Mouse (Mus musculus) ES-Bruce4 (cell line): Measurements from ENCODE around the gene Dmbx1. TPM values are rescaled to one million over a fixed set of nuclear protein-coding genes. Genes with fewer than 3 reads are reported as not detected.
A peak's percentile ranks its signal among the peaks of the same experiment; 100 is the strongest.

ENCODE experiments used
- H3K27ac ChIP-seq: 2 replicates; pipeline ENCODE4 v1.5.1; 2012; ENCODE audit warnings: low read length, inconsistent platforms; ENCODE audit not compliant: insufficient read depth
- H3K27me3 ChIP-seq: 2 replicates; pipeline ENCODE4 v1.6.1; 2012; ENCODE audit warnings: mild to moderate bottlenecking, low read length, inconsistent platforms; ENCODE audit not compliant: control insufficient read depth, poor library complexity, insufficient read depth, severe bottlenecking
- H3K36me3 ChIP-seq: 2 replicates; pipeline ENCODE4 v1.6.1; 2012; ENCODE audit warnings: inconsistent platforms, mild to moderate bottlenecking, low read length, moderate library complexity; ENCODE audit not compliant: control insufficient read depth, poor library complexity, insufficient read depth, severe bottlenecking
- H3K4me1 ChIP-seq: one replicate; pipeline ENCODE4 v1.8.1; 2011; ENCODE audit warnings: low read length; ENCODE audit not compliant: control insufficient read depth, insufficient read depth
- H3K4me3 ChIP-seq: 2 replicates; pipeline ENCODE4 v1.5.1; 2011; ENCODE audit warnings: low read depth, mild to moderate bottlenecking, low read length
- H3K9ac ChIP-seq: 2 replicates; pipeline ENCODE4 v1.6.1; 2012; ENCODE audit warnings: low read depth, mild to moderate bottlenecking, inconsistent platforms; ENCODE audit not compliant: poor library complexity, severe bottlenecking
- H3K9me3 ChIP-seq: replicated peaks from 2 replicates; pipeline ENCODE4 v1.6.1; 2012; ENCODE audit warnings: mild to moderate bottlenecking, low read length, inconsistent platforms; ENCODE audit not compliant: control insufficient read depth, poor library complexity, insufficient read depth, severe bottlenecking
- CTCF ChIP-seq: IDR thresholded peaks from one replicate; pipeline ENCODE4 v1.8.1; 2011; ENCODE audit warnings: low read depth, low read length
- EP300 ChIP-seq: IDR thresholded peaks from 2 replicates; pipeline ENCODE4 v1.6.1; 2011; ENCODE audit warnings: low read depth, low read length; ENCODE audit not compliant: insufficient read depth
- POLR2A ChIP-seq: IDR thresholded peaks from one replicate; pipeline ENCODE4 v1.8.1; 2011; ENCODE audit warnings: low read length; ENCODE audit not compliant: insufficient read depth
- polyA plus RNA-seq: library from polyadenylated mRNA; stranded (reverse); fragments of >200 nt; gene quantifications from 2 replicates; pipeline ENCODE4 v1.2.4, GENCODE M21; 2011; ENCODE audit warnings: low read depth; ENCODE audit not compliant: missing spikeins, insufficient read depth, insufficient read length

The Dmbx1 gene
- polyA plus RNA-seq, 1 experiment, result 0.88 TPM

DNA sequence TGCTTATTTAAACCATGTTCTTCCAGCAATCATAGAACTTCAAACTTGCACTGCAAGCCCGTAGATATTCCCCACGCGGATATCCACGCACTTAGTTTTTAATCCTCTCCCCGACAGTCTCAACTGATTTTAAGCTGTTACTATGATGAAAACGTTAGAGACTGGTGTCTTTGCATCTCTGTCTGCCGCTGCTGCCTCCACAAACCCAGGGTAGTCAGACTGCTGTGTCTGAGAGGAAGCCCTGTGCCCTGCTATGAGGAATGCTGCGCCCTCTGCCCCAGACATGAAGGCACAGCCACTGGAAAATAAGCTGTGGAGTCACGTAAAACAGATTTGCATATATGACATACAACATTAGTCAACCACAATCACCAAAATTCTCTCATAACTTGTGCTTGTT is 60.9 kb downstream of the Dmbx1 start:
- no peak overlapping the region for H3K4me3 ChIP-seq
- no peak overlapping the region for H3K9ac ChIP-seq
- H3K27ac ChIP-seq, result no peak overlapping the region
- no peaks in the 10 kb centered on the region for H3K36me3 ChIP-seq
- no peaks in the 10 kb centered on the region for H3K27me3 ChIP-seq
- H3K4me1 ChIP-seq, result peaks cover 2% of the 10 kb centered on the region
- TF ChIP-seq POLR2A (no peak), CTCF (no peak), EP300 (no peak)
- H3K9me3 ChIP-seq, result no peaks in the 10 kb centered on the region

DNA sequence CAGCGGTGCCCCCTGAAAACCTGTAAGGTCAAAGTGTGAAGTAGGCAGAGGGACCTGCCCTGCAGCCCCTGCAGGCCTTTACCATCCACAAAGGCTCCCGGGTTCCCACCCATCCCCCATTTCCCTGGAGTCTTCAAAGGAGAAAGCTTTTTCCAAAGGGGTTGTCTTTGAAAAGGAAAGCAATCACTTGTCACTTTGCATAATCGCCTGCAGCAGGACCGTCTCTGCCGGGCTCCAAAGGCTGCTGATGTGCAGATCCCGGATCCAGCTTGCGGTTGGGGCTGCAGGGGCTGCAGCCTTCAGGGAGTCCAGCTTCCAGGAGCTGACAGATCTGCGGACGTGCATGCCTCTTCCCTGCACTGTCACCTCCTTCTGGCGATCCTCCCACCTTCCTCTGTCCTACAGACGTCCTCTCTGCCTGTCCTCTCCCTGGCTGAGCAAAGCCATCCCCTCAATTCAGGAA is 61.5 kb downstream of the Dmbx1 start:
- H3K4me1 ChIP-seq, result peaks cover 2% of the 10 kb centered on the region
- no peak overlapping the region for H3K27ac ChIP-seq
- TF ChIP-seq CTCF, result no peak
- peak; percentile 36; the same call in 1 of the 2 replicates for TF ChIP-seq EP300
- no peak for TF ChIP-seq POLR2A
- no peak overlapping the region for H3K4me3 ChIP-seq
- no peaks in the 10 kb centered on the region for H3K36me3 ChIP-seq
- no peaks in the 10 kb centered on the region for H3K9me3 ChIP-seq
- no peak overlapping the region for H3K9ac ChIP-seq
- H3K27me3 ChIP-seq, result no peaks in the 10 kb centered on the region

DNA sequence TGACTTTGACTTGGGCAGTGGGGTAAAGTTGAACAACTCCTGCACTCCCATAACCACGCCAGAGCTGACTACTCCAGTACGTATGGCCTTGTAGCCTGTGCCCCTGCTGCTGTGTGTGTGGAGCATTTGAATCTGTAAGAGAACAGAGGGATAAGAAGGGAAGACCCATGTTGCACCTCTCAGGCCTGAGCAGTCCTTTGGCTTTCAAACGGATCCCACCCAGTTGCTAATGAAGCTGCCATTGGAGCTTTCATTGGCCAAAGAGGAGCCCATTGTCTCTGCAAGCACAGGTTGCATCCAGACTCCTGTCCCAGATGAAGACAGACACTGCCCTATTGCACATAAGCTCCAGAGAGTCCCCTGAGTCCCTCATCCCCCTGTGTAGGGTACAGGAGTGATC is 66.5 kb downstream of the Dmbx1 start:
- no peak overlapping the region for H3K27ac ChIP-seq
- H3K4me1 ChIP-seq, result no peaks in the 10 kb centered on the region
- no peak overlapping the region for H3K4me3 ChIP-seq
- H3K9me3 ChIP-seq, result no peaks in the 10 kb centered on the region
- H3K36me3 ChIP-seq, result no peaks in the 10 kb centered on the region
- no peaks in the 10 kb centered on the region for H3K27me3 ChIP-seq
- no peak overlapping the region for H3K9ac ChIP-seq
- TF ChIP-seq EP300, result no peak
- TF ChIP-seq CTCF, result no peak
- no peak for TF ChIP-seq POLR2A

DNA sequence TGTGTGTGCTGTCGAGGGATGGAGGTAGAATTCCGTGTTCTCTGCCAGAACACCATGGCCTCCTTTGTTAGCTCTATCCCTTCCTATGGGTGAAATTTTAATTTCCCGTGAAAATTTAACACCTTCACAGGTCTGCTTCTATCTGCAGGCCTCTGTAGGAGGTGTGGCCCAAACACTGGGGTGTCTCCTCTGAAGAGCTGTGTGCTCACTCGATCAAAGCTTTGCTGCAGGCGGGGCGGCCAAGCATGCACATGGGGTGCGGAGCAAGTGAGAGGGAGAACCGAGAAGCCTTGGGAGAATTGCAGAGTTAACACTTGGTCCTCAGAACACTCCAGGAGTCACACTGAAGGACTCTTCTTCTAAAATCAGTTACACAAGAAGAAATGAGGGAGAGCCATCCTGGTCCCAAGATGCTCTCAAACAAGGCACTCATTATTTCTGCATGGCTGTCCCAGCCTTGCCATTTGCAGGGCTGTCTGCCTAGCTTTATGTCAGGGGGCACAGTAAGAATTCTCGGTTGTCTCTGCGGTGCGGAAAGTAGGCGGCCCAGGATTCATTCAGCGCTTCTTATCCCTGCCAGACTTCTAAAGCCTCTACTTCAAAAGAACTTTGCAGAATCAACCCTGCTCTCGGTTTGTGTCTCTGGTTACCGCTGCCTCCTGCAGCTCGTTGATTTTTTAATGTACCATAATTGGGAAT is 70.1 kb downstream of the Dmbx1 start:
- H3K4me3 ChIP-seq, result no peak overlapping the region
- TF ChIP-seq POLR2A (no peak), CTCF (no peak), EP300 (no peak)
- no peak overlapping the region for H3K27ac ChIP-seq
- no peaks in the 10 kb centered on the region for H3K27me3 ChIP-seq
- no peaks in the 10 kb centered on the region for H3K36me3 ChIP-seq
- no peaks in the 10 kb centered on the region for H3K9me3 ChIP-seq
- no peaks in the 10 kb centered on the region for H3K4me1 ChIP-seq
- no peak overlapping the region for H3K9ac ChIP-seq

Other genes starting within 250 kb of the Dmbx1 start
- 33.9 and 35.7 TPM in 2 replicates for gene Efcab14, start 202.2 kb downstream of the Dmbx1 start, polyA plus RNA-seq
- not detected in 2 replicates for gene Tex38, start 158.9 kb downstream of the Dmbx1 start, polyA plus RNA-seq
- 35.2 and 35.7 TPM in 2 replicates for gene Atpaf1, start 155.1 kb downstream of the Dmbx1 start, polyA plus RNA-seq
- 3.1 and 4.3 TPM in 2 replicates for gene Mob3c, start 111.8 kb downstream of the Dmbx1 start, polyA plus RNA-seq
- 18.9 and 22.8 TPM in 2 replicates for gene Mknk1, start 100.7 kb downstream of the Dmbx1 start, polyA plus RNA-seq
- gene Kncn, start 55.5 kb downstream of the Dmbx1 start, polyA plus RNA-seq, result not detected in 2 replicates
- gene 6430628N08Rik, start 49.3 kb downstream of the Dmbx1 start, polyA plus RNA-seq, result not detected in 2 replicates
- 1.9 and 2.7 TPM in 2 replicates for gene Faah, start 78.0 kb upstream of the Dmbx1 start, polyA plus RNA-seq
- gene Nsun4, start 114.0 kb upstream of the Dmbx1 start, polyA plus RNA-seq, result 11.7 and 14.4 TPM in 2 replicates
- 406 and 433 TPM in 2 replicates for gene Uqcrh, start 135.1 kb upstream of the Dmbx1 start, polyA plus RNA-seq
- gene Lrrc41, start 135.3 kb upstream of the Dmbx1 start, polyA plus RNA-seq, result 38.3 and 42.7 TPM in 2 replicates
- gene Rad54l, start 183.8 kb upstream of the Dmbx1 start, polyA plus RNA-seq, result 41.1 and 51.9 TPM in 2 replicates
- gene Pomgnt1, start 183.9 kb upstream of the Dmbx1 start, polyA plus RNA-seq, result 33.6 and 39.1 TPM in 2 replicates
- 1.2 and 1.5 TPM in 2 replicates for gene Lurap1, start 211.4 kb upstream of the Dmbx1 start, polyA plus RNA-seq
- 1.1 TPM in 1 of 2 replicates, not detected in the other for gene Tspan1, start 227.7 kb upstream of the Dmbx1 start, polyA plus RNA-seq
- not detected in 2 replicates for gene 1700042G07Rik, start 233.4 kb upstream of the Dmbx1 start, polyA plus RNA-seq
- 0.90 TPM in 1 of 2 replicates, not detected in the other for gene Gm49337, start 233.5 kb upstream of the Dmbx1 start, polyA plus RNA-seq